Comparison of ENCODE assay signal across 18 mouse cellular contexts in genomic region chr13:109175852-109176621, GRCm38 (mm10).
DNase-seq lines count a peak whose midpoint lies in the region; ATAC-seq and TF ChIP-seq lines count a peak whose summit lies in the region.
"Had no signal": no experiment of that assay in that cellular context is flagged by ENCODE, and none has a peak within 500 bp of the region (broad histone marks: within the 10 kb centered on the region; RNA-seq: fewer than 3 reads in every experiment).

No protein-coding gene starts in this region.

- H3K36me3 ChIP-seq in forebrain, embryonic 14.5 days (ENCODE audit: control insufficient read depth, insufficient read depth, low read length), result no peaks in the 10 kb centered on the region
- no peaks in the 10 kb centered on the region for H3K36me3 ChIP-seq in forebrain, embryonic 12.5 days (replicated peaks)
- H3K36me3 ChIP-seq: heart, embryonic 15.5 days; limb, embryonic 15.5 days; liver, embryonic 15.5 days had no signal

- no peak overlapping the region for H3K4me3 ChIP-seq in forebrain, embryonic 14.5 days (ENCODE audit: low read depth, low read length)
- no peak overlapping the region for H3K4me3 ChIP-seq in forebrain, embryonic 12.5 days (replicated peaks)
- no peak overlapping the region for H3K4me3 ChIP-seq in layer of hippocampus, adult 2 months
- H3K4me3 ChIP-seq: heart, embryonic 15.5 days; limb, embryonic 15.5 days; liver, embryonic 15.5 days had no signal

- no peak overlapping the region for H3K27ac ChIP-seq in forebrain, embryonic 14.5 days (ENCODE audit: low read depth, low read length)
- H3K27ac ChIP-seq in forebrain, embryonic 12.5 days, result no peak overlapping the region
- 0 out of 2 replicates have a peak overlapping the region, but pooled peaks have one; percentile 3 for H3K27ac ChIP-seq in layer of hippocampus, adult 2 months
- H3K27ac ChIP-seq: heart, embryonic 15.5 days; limb, embryonic 15.5 days; liver, embryonic 15.5 days had no signal

- H3K9me3 ChIP-seq in forebrain, embryonic 14.5 days (replicated peaks; ENCODE audit: control insufficient read depth, low read length), result no peaks in the 10 kb centered on the region
- no peaks in the 10 kb centered on the region for H3K9me3 ChIP-seq in forebrain, embryonic 12.5 days
- H3K9me3 ChIP-seq: heart, embryonic 15.5 days; limb, embryonic 15.5 days; liver, embryonic 15.5 days had no signal

- no peak overlapping the region for H3K9ac ChIP-seq in forebrain, embryonic 14.5 days (ENCODE audit: low read length)
- no peak overlapping the region for H3K9ac ChIP-seq in forebrain, embryonic 12.5 days
- H3K9ac ChIP-seq: heart, embryonic 15.5 days; limb, embryonic 15.5 days; liver, embryonic 15.5 days had no signal

- no peak for ATAC-seq in forebrain, embryonic 14.5 days
- ATAC-seq in forebrain, embryonic 12.5 days (ENCODE audit: low FRiP score), result no peak
- ATAC-seq: inflammation-experienced regulatory T-cells, adult 6 months; Patski had no signal

- peak; percentile 33 for DNase-seq in forebrain, embryonic 14.5 days (ENCODE audit: low spot score)
- no peak for DNase-seq in layer of hippocampus, adult 2 months (ENCODE audit: low spot score in 2 of 2)
- DNase-seq in layer of hippocampus, postnatal 10 days (ENCODE audit: low spot score in 2 of 2), result no peak
- peak; percentile 94 for DNase-seq in cerebellum, adult 11-12 months
- peak; percentile 94 to 95 for DNase-seq in cerebellum, postnatal 14 days
- no peak for DNase-seq in MN1 (ENCODE audit: low spot score)
- DNase-seq in layer of hippocampus, adult 11-12 months (ENCODE audit: low spot score), result no peak
- DNase-seq: adrenal gland, adult 8-10 months; kidney, adult 2 months; kidney, postnatal 25 days; right cerebral cortex, postnatal 14 days had no signal

- no peaks in the 10 kb centered on the region for H3K27me3 ChIP-seq in forebrain, embryonic 14.5 days (replicated peaks; ENCODE audit: control insufficient read depth, insufficient read depth, low read length)
- H3K27me3 ChIP-seq in forebrain, embryonic 12.5 days, result no peaks in the 10 kb centered on the region
- H3K27me3 ChIP-seq: heart, embryonic 15.5 days; limb, embryonic 15.5 days; liver, embryonic 15.5 days had no signal

- 80% methylated on average over 11 of the region's 11 CpGs for WGBS in forebrain, embryonic 14.5 days
- WGBS in forebrain, embryonic 12.5 days, result 82% methylated on average over 11 of the region's 11 CpGs

- no peak for TF ChIP-seq CTCF in layer of hippocampus, adult 2 months (conservative IDR thresholded peaks at IDR 0.05)

- no peaks in the 10 kb centered on the region for H3K4me1 ChIP-seq in forebrain, embryonic 14.5 days (ENCODE audit: control insufficient read depth, insufficient read depth, low read length)
- H3K4me1 ChIP-seq in forebrain, embryonic 12.5 days, result no peaks in the 10 kb centered on the region
- H3K4me1 ChIP-seq: heart, embryonic 15.5 days; limb, embryonic 15.5 days; liver, embryonic 15.5 days had no signal

- H3K4me2 ChIP-seq in forebrain, embryonic 14.5 days (ENCODE audit: low read length), result no peak overlapping the region
- no peak overlapping the region for H3K4me2 ChIP-seq in forebrain, embryonic 12.5 days
- H3K4me2 ChIP-seq: heart, embryonic 15.5 days; limb, embryonic 15.5 days; liver, embryonic 15.5 days; midbrain, embryonic 11.5 days had no signal

Comparison
In these comparisons a context has a peak if more than half of its experiments do, and no peak if none do; other contexts are left out.
1. DNase-seq: peak in forebrain, embryonic 14.5 days (single experiment), cerebellum, adult 11-12 months (single experiment) and cerebellum, postnatal 14 days (2 of 2); none in layer of hippocampus, adult 2 months (0 of 2), layer of hippocampus, postnatal 10 days (0 of 2), MN1 (single experiment) and layer of hippocampus, adult 11-12 months (single experiment).